Mouse (Mus musculus): ENCODE results near the gene Arfgap3. TPM values are rescaled to one million over a fixed set of nuclear protein-coding genes. Genes with fewer than 3 reads are reported as not detected.
"Not testable (repeated sequence)": the region's sequence is repeated elsewhere in the genome, so short reads cannot be mapped to it uniquely, and the experiment has no call there.

Arfgap3 gene
- total RNA-seq, 2 experiments from 2014 or later = 18.0 to 18.3 TPM

DNA sequence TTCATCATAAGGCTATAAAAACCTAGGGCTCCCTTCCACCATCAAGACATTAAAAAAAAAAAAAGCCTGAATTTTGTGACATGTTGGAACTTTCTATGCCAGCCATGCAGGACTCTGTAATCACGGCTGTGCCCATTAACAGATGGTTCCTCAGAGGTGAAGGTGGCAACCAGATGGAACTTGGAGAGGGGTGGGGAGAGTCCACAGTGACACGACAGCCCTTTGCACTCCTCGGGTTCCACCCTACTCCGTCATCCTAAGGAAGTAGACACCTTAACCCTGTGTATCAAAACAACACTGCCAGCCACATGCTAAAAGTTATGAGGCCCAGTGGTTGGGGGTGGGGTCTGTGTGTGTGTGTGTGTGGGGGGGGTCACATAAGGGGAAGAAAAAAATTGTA lies 1.3 kb downstream of the Arfgap3 start:
- DNase-seq (ENCODE audit: extremely low spot score in 1 of 2, low spot score in 1 of 2) = no peak

GRCm38 (mm10) chr15:83345898-83346529 lies 4.0 kb downstream of the Arfgap3 start:
- no peak for DNase-seq (ENCODE audit: extremely low spot score in 1 of 2, low spot score in 1 of 2)

GRCm38 (mm10) chr15:83344956-83345355 lies 5.1 kb downstream of the Arfgap3 start:
- DNase-seq (ENCODE audit: extremely low spot score in 1 of 2, low spot score in 1 of 2) = no peak

GRCm38 (mm10) chr15:83344157-83344556 lies 5.9 kb downstream of the Arfgap3 start:
- no peak for DNase-seq (ENCODE audit: extremely low spot score in 1 of 2, low spot score in 1 of 2)

GRCm38 (mm10) chr15:83338908-83339307 lies 11.1 kb downstream of the Arfgap3 start:
- DNase-seq (ENCODE audit: extremely low spot score in 1 of 2, low spot score in 1 of 2) = no peak

- DNase-seq (ENCODE audit: extremely low spot score in 1 of 2, low spot score in 1 of 2) = no peak
Measured at GRCm38 (mm10) chr15:83337903-83338870, 11.9 kb downstream of the Arfgap3 start.

- DNase-seq (ENCODE audit: extremely low spot score in 1 of 2, low spot score in 1 of 2) = no peak
Measured at GRCm38 (mm10) chr15:83332373-83332772, 17.7 kb downstream of the Arfgap3 start.

- no peak for DNase-seq (ENCODE audit: extremely low spot score in 1 of 2, low spot score in 1 of 2)
Measured at GRCm38 (mm10) chr15:83328952-83329351, 21.1 kb downstream of the Arfgap3 start.

- DNase-seq (ENCODE audit: extremely low spot score in 1 of 2, low spot score in 1 of 2) = no peak
Measured at GRCm38 (mm10) chr15:83323071-83323470, 27.0 kb downstream of the Arfgap3 start.

- no peak for DNase-seq (ENCODE audit: extremely low spot score in 1 of 2, low spot score in 1 of 2)
Measured at GRCm38 (mm10) chr15:83314914-83315313, 35.1 kb downstream of the Arfgap3 start.

DNA sequence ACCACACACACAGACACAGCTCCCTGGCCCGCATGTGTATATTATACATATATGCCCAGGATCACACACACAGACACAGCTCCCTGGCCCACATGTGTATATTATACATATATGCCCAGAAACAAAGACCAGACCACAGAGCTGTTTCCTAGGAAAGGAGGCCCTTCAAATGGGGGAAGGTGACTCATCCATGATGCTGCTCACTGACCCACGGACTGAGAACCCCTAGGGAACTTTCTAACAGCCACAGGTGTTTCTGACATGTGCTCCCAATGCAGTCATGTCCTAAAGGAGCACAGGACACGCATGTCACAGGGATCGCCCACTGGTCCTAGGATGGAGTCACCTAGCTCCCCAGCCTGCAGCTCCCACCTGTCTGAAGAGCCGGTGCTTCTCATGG lies 40.2 kb downstream of the Arfgap3 start:
- no peak for DNase-seq (ENCODE audit: extremely low spot score in 1 of 2, low spot score in 1 of 2)

DNA sequence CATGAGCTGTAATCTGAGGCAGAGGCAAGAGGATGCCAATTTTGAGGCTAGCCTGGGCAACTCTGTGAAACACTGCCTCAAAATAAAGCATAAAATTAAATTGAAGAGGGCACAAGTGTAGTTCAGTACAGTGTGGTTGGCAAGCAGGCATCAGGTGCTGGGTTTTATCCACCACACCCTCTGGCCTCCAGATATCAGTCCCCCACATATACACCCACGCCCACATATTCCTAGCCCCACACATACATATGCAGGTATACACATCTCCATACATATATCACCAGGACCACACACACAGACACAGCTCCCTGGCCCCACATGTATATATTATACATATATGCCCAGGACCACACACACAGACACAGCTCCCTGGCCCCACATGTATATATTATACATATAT lies 41.3 kb downstream of the Arfgap3 start:
- DNase-seq (ENCODE audit: extremely low spot score in 1 of 2, low spot score in 1 of 2) = not testable (repeated sequence)

- DNase-seq (ENCODE audit: extremely low spot score in 1 of 2, low spot score in 1 of 2) = no peak
Measured at GRCm38 (mm10) chr15:83306181-83306580, 43.9 kb downstream of the Arfgap3 start.

GRCm38 (mm10) chr15:83305192-83305921 lies 44.7 kb downstream of the Arfgap3 start:
- no peak for DNase-seq (ENCODE audit: extremely low spot score in 1 of 2, low spot score in 1 of 2)

GRCm38 (mm10) chr15:83304804-83305191 lies 45.2 kb downstream of the Arfgap3 start:
- no peak for DNase-seq (ENCODE audit: extremely low spot score in 1 of 2, low spot score in 1 of 2)

DNA sequence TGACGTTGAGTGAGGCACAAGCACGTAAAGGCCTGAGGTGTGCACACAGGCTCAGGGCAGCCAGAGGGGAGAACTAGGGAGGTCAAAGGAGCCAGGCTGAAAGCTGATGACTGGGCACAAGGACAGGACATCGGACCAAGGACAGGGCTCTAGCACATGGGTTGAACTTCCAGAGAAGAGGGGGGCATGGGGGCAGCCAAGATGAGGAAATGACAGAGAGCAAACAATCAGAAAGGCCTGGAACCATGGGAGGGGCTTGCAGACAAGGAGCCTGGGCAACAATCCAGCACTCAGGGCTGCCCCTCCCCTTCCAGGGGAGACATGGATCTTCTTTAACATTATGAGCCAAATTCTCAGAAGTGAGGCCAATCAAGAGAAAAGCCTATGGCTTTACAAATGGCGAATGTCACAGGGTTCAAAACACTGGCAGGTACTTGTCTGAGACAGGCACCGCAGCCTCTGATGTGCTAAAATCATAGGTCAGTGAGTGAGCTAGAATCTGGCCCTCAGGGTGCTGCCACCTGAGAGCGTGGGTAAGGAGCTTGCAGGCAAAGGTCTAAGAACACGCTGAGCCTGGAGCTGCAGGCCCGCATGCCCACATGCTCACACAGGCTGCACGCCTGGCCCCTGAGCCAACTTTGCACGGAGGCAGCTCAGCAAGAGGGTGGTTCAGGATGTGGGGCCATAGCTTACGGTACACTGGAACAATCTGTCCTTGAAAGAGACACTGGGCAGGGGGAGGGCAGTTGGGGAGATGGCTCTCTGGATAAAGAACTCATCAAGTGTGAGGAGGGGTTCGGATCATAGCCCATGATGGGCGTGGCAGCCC lies 46.2 kb downstream of the Arfgap3 start:
- DNase-seq (ENCODE audit: extremely low spot score in 1 of 2, low spot score in 1 of 2) = no peak

GRCm38 (mm10) chr15:83299916-83300582 lies 50.0 kb downstream of the Arfgap3 start:
- DNase-seq (ENCODE audit: extremely low spot score in 1 of 2, low spot score in 1 of 2) = no peak

- DNase-seq (ENCODE audit: extremely low spot score in 1 of 2, low spot score in 1 of 2) = no peak
Measured at GRCm38 (mm10) chr15:83299450-83299849, 50.6 kb downstream of the Arfgap3 start.

DNA sequence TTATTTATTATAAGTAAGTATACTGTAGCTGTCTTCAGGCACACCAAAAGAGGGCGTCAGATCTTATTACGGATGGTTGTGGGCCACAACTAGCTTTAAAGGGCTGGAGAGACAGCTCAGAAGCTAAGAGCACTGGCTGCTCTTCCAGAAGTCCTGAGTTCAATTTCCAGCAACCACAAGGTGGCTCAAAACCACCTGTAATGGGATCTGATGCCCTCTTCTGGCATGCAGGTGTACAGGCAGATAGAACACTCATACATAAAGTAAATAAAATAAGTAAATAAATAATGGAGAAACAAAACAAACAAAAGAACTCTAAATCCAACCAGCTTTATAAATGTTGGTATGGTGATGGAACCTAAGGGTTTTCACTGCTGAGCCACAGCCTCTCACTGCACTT lies 51.2 kb downstream of the Arfgap3 start:
- no peak for DNase-seq (ENCODE audit: extremely low spot score in 1 of 2, low spot score in 1 of 2)

- DNase-seq (ENCODE audit: extremely low spot score in 1 of 2, low spot score in 1 of 2) = no peak
Measured at GRCm38 (mm10) chr15:83298313-83298712, 51.7 kb downstream of the Arfgap3 start.
